Mouse (Mus musculus): ENCODE results near the gene Il17ra.
A peak's percentile ranks its signal among the peaks of the same experiment; 100 is the strongest.

Il17ra gene

GRCm38 (mm10) chr6:120472455-120473140, 9.6 kb downstream of the Il17ra start:
- no peak for DNase-seq

- DNase-seq, result peak in 1 of 2 experiments; percentile 42
Observed at GRCm38 (mm10) chr6:120473427-120473826, 10.4 kb downstream of the Il17ra start.

GRCm38 (mm10) chr6:120475288-120475687, 12.2 kb downstream of the Il17ra start:
- DNase-seq, result no peak

- no peak for DNase-seq
Observed at GRCm38 (mm10) chr6:120479302-120479701, 16.3 kb downstream of the Il17ra start.

- DNase-seq, result no peak
Observed at GRCm38 (mm10) chr6:120480361-120480760, 17.3 kb downstream of the Il17ra start.

GRCm38 (mm10) chr6:120481538-120481937, 18.5 kb downstream of the Il17ra start:
- peak; percentile 32 to 53 for DNase-seq

GRCm38 (mm10) chr6:120482021-120482420, 19.0 kb downstream of the Il17ra start:
- DNase-seq, result no peak

GRCm38 (mm10) chr6:120482756-120483155, 19.7 kb downstream of the Il17ra start:
- DNase-seq, result no peak

GRCm38 (mm10) chr6:120483211-120483626, 20.2 kb downstream of the Il17ra start:
- peak; percentile 72 to 75 for DNase-seq

GRCm38 (mm10) chr6:120485038-120485437, 22.0 kb downstream of the Il17ra start:
- DNase-seq, result no peak

- no peak for DNase-seq
Observed at GRCm38 (mm10) chr6:120486051-120486510, 23.0 kb downstream of the Il17ra start.

- no peak for DNase-seq
Observed at GRCm38 (mm10) chr6:120488647-120489046, 25.6 kb downstream of the Il17ra start.

- no peak for DNase-seq
Observed at GRCm38 (mm10) chr6:120489461-120489860, 26.4 kb downstream of the Il17ra start.

- DNase-seq, result no peak
Observed at GRCm38 (mm10) chr6:120491064-120491463, 28.0 kb downstream of the Il17ra start.

- peak in 1 of 2 experiments; percentile 11 for DNase-seq
Observed at GRCm38 (mm10) chr6:120491862-120492498, 28.9 kb downstream of the Il17ra start.

- DNase-seq, result peak; percentile 63 to 76
Observed at GRCm38 (mm10) chr6:120492499-120493373, 29.7 kb downstream of the Il17ra start.

GRCm38 (mm10) chr6:120493374-120494181, 30.5 kb downstream of the Il17ra start, which contains the start of gene Tmem121b:
Tmem121b (minus strand) TSS chr6:120493807.
- peak; percentile 86 to 92 for DNase-seq

- DNase-seq, result peak in 1 of 2 experiments; percentile 23
Observed at GRCm38 (mm10) chr6:120496544-120496943, 33.5 kb downstream of the Il17ra start.

- no peak for DNase-seq
Observed at GRCm38 (mm10) chr6:120504051-120504450, 41.0 kb downstream of the Il17ra start.

- peak; percentile 39 to 45 for DNase-seq
Observed at GRCm38 (mm10) chr6:120505531-120505930, 42.5 kb downstream of the Il17ra start.

GRCm38 (mm10) chr6:120508645-120509044, 45.6 kb downstream of the Il17ra start:
- DNase-seq, result no peak

- DNase-seq, result no peak
Observed at GRCm38 (mm10) chr6:120509975-120510374, 46.9 kb downstream of the Il17ra start.
